Mouse (Mus musculus): ENCODE results near the gene Cdc42ep2.

Gene Cdc42ep2

DNA sequence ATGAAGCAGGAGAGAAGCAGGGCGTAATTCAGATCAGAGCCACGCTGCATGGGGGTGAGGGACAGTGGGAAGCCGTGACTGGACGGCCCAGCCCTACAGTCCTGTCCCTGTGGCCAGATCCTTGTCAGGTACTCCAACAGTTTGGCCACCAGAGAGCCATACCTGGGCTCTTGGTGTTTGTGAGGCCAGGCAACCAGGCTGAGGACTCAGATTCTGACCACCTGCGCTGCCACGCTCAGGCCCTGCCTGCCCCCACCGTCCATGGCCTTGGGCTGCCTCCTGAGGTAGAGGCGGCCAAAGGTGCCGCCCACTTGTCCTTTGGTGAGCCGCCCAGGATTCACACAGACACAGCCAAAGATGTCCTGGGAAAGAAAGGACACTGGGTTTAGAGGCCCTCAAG, 16.0 kb upstream of the Cdc42ep2 start:
- no peak for DNase-seq

GRCm38 (mm10) chr19:5940173-5940572, 15.6 kb upstream of the Cdc42ep2 start:
- no peak for DNase-seq

DNA sequence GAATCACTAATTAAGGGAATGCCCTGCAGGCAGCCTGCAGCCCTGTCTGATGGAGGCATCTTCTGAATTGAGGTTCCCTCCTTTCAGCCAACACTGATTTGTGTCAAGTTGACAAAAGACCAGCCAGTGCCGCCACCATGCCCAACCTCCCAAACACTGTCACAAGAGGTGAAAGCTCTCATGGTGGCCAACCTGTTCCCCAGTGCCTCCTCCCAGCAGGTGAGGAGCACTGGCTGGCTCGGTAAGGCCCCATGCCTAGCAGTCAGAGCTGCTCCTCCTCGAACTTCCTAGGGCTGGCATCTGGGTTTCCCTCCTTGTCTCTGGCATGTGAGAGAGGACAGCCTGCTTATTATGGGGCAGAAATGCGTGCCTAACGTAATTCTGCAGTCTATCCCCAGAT, 15.1 kb upstream of the Cdc42ep2 start:
- DNase-seq, result no peak

DNA sequence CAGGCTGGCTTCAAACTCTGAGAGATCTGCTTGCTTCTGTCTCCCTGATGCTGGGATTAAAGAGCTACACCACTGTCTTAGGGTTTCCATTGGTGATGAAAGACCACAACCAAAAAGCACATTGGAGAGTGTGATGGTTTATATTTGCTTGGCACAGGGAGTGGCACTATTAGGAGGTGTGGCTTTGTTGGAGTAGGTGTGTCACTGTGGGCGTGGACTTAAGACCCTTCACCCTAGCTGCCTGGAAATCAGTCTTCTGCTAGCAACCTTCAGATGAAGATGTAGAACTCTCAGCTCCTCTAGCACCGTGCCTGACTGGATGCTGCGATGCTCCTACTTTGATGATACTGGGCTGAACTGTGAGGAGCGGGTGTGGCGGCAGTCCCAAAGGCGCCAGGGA, 13.9 kb upstream of the Cdc42ep2 start:
- no peak for DNase-seq

DNA sequence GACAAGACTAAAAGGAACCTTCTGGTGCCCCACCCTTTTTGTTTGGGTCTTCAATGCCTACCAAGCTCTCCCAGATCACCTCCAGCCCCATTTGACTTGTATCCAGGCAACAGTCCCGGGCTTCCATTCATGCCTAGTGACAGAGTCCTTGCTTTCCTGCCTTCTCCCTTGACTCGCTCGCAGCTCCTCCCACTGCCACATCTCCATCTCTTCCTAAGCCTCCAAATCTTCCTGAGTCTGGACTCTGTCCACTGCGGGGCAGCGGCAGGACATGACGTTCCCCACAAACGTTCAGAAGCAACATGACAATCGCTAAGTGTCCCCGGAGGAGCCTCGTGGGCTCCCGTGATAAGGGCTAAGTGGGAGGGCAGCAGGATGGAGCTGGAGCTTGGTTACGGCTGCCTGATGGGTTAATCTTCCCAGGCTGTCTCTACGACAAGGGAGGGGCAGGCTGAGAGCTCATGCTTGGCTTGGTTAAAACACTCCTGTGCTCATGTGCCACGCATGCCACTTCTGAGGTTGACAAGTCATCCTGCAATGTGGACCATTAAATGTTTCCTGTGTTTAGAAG, 13.3 kb upstream of the Cdc42ep2 start:
- DNase-seq, result no peak

DNA sequence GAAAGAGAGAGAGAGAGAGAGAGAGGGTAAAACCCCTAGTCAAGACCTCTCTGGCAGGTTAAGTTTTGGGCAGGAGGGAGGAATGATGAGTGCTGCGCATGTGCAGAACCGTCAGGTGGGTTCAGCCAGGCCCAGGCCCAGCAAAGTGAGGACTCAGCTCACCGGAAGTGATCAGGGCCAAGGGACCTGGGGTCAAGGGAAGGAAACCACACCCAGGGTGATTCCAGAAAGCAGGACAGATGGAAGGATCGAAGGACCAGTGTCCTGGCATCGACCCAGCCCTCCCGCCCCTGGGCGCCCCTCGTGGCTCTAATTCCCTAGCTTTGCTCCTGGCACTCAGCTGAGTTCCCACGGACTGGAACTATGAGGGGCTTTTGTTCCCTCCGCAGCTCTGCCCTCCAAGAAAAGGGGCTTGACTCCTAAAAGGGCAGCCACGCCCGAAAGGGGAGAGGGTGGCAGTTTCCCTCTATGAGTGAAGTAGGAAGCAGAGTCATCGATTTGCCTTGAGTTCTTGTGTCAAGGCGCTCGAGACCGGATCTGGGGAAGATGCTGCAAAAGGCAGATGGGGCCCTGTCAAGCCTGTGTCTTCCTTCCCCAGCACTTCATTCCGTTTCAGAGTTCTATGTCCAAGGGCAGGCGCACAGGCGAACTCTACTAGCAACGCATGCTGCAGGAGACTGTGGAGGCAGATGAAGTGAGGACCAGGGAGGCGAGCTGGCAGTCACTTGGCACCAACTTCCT, 12.6 kb upstream of the Cdc42ep2 start:
- DNase-seq, result no peak

- DNase-seq, result no peak
These were observed 11.1 kb upstream of the Cdc42ep2 start for GRCm38 (mm10) chr19:5935691-5936090.

- DNase-seq, result no peak
These were observed 10.7 kb upstream of the Cdc42ep2 start for GRCm38 (mm10) chr19:5935266-5935665.

DNA sequence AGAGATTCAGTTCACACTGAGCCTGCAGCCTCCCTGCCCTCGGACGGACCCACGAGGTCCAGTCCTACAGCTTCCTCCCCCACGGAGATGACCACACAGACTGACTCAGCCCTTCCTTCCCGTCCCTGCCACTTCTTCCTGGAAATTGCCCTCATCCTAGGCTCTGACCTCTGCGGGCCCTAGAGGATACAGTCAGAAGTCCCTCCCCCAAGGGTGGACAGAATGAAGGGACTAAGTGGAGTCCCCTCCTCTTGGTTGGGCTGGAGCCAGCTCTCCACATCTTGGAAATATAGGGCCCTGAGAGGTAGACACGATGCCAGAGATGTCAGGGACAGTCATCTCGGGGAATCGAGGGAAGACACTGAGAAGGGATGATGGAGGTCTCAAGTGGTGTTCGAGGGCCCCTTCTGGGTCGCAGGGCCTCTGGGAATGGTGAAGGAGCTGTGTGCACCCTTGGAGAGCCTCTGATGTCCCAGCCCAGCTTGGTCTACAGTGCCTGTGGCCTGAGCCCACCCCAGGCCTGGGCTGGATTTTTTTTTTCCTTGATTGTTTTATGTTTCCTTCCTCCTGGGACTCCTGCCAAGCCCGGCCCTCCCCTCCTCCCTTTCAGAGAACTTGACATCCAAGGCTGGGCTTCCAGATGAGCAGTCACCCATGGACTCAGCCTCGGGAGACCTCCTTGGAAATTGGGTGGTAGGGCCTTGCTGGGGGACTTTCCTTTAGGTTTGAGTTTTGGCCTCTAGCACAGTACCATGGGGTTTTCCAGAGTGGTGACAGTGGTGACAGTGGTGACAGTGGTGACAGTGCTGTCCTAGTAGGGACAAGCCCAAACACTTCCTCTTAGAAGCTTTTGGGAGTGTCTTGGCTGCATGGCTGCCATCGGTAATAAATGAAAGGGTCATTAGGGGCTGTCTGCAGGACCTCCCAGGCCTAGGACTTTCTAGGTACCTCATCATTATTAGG, 5.3 kb upstream of the Cdc42ep2 start:
- DNase-seq, result no peak

- DNase-seq, result no peak
These were observed 3.9 kb upstream of the Cdc42ep2 start for GRCm38 (mm10) chr19:5928546-5928945.

- DNase-seq, result no peak
These were observed 3.5 kb upstream of the Cdc42ep2 start for GRCm38 (mm10) chr19:5928104-5928503.

GRCm38 (mm10) chr19:5927532-5927931, 2.9 kb upstream of the Cdc42ep2 start:
- DNase-seq, result no peak

DNA sequence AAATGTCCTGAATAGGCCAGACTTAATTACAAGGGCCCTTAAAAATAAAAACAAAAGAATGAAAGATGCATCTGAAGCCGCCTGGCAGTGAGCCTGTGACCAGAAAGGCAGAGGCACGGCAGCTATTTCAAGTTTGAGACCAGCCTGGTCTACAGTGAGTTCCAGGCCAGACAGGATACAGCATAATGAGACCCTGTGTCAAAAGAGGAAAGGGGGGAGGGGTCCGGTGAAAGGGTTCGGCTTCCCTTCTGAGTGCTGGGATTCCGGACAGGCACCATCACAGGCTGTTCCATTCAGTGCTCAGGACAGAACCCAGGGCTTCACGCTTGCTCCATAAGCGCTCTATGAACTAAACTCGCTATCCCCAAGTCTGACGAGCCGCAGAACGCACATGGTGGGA, 2.4 kb upstream of the Cdc42ep2 start:
- no peak for DNase-seq

DNA sequence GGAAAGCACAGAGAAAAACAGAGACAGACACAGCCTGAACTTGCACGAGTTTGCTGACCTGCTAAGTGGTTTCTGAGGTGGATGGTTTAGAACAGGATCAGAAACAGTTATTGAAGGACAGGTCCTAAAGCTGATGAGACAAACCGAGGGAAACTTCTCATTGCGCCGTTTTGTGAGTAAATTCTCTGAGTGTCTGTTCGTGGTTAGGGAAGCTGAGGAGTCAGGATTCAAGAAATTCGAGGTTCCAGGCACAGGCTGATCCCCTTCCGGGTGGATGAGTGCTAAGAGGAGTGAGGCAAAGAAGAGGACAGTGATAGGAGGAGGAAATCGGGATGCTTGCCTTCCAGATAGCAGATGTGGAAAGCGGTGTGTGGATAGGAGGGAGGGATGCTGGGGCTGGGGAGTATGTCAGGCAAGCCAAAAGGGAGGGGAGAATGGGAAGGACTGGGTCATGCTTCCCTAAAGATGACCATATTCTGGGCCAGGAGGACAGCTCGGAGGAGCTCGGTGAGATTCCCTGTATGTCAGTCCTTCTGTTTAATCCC, 767 bp upstream of the Cdc42ep2 start:
- DNase-seq, result no peak

GRCm38 (mm10) chr19:5923990-5924712, 465 bp downstream of the Cdc42ep2 start:
- peak; percentile 95 for DNase-seq

GRCm38 (mm10) chr19:5922963-5923362, 1.7 kb downstream of the Cdc42ep2 start:
- no peak for DNase-seq

- DNase-seq, result no peak
These were observed 2.3 kb downstream of the Cdc42ep2 start for GRCm38 (mm10) chr19:5922119-5922942.

DNA sequence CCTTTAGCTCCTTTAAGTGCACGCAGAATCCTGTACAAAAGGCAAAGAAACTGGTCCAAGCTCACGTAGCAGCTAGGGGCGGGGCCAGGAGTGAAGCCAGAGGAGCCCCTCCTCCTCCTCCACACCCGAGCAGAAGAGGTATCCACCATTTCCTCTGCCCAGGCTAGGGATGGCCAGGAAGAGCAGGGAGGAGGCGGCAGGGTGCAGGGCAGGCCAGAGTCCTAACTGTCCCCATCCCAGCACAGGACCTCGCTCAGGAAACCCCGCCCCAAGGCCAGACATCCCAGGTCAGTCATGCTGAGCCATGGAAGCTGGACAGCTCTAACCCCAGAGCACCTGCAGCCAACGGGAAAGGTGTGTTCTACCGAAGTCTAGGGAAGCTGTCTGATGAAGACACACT, 2.9 kb downstream of the Cdc42ep2 start:
- DNase-seq, result no peak

DNA sequence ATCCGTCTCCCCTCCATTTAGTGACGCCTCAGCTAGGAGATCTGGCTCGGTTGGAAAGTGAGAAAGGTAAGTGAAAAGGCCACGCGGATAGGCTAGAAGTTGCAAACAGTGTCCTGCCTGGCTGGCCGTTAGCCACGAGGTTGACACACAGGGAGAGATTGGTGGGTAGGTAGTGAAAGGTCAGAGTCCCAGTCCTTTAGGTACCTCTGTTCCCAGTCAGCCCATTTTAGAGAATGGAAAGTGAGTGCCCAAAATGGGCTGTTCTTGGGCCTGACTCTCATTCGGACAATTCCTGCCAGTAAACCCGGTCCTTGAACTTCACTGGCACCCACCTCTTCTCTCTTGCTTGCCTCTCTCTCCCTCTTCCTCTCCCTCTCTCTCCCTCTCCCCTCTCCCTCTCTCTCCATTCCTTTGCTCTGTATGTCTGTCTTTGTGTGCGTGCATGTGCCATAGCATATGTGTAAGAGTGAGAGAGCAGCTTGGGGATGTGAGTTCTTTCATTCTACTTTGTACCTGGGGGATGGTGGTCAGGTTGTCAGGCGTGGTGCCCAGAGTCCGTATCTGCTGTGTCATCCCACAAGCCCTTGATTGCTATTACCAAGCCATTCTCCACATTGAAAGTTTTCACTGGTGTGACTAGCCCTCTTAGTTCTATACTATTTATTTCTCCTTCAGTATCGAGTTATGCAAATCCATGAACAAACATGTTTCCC, 11.5 kb downstream of the Cdc42ep2 start, which contains the start of gene Dpf2:
Gene Dpf2, minus strand, starts transcription at position 4 of the 713 bp plus-strand sequence.
- no peak for DNase-seq

GRCm38 (mm10) chr19:5912103-5913006, 12.3 kb downstream of the Cdc42ep2 start:
- peak; percentile 99 for DNase-seq

All from thymus, postnatal 14 days (tissue).